Mouse (Mus musculus) cerebellum, adult 2 months (tissue): ENCODE measurements around the gene Foxn2.

Experiments used
- CTCF ChIP-seq: fragments of 200-500 bp; IDR thresholded peaks from 2 replicates; pipeline ENCODE4 v1.5.1; 2011; ENCODE audit warnings: low read depth, mild to moderate bottlenecking, control low read depth, low read length, moderate library complexity, borderline replicate concordance; ENCODE audit not compliant: insufficient read depth
- POLR2A ChIP-seq: fragments of 200-500 bp; IDR thresholded peaks from 2 replicates; pipeline ENCODE4 v1.6.1; 2011; ENCODE audit warnings: low read length, control low read depth, borderline replicate concordance; ENCODE audit not compliant: insufficient read depth

DNA sequence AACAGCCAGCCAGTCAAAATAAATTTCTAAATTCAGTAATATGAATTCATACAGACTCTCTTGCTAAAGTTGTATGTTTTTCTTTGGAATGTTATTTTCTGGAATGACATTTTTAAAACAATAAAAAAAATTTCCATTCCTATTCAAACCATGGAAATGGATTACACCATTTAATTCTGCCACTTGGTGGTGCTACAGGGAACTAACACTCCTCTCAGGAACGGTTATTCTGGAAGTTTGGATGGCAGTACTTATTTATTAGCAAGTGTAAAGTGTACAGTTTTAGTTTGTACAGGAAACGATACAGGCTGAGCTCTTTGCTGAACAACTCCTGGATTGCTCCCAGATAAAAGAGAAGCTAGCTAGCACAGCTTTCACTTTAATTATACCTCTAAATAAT, 87.3 kb downstream of the Foxn2 start:
- TF ChIP-seq CTCF, result no peak; the same call in 1 of the 2 replicates
- no peak for TF ChIP-seq POLR2A
